Mouse (Mus musculus) gastrocnemius, adult 2 months (tissue): ENCODE measurements around the gene Pld6. TPM values are rescaled to one million over a fixed set of nuclear protein-coding genes. Genes with fewer than 3 reads are reported as not detected.

Source experiments
- DNase-seq: peaks from one replicate; pipeline ENCODE4 v3.0.0; 2022
- H3K27ac ChIP-seq: fragments of 200-600 bp; 2 replicates; pipeline ENCODE4 v1.8.1; 2022; ENCODE audit warnings: mild to moderate bottlenecking
- H3K4me3 ChIP-seq: fragments of 200-600 bp; 2 replicates; pipeline ENCODE4 v1.8.1; 2022; ENCODE audit warnings: mild to moderate bottlenecking, moderate library complexity
- CTCF ChIP-seq: fragments of 200-600 bp; IDR thresholded peaks from 2 replicates; pipeline ENCODE4 v1.8.1; 2022; ENCODE audit warnings: antibody characterized with exemption, mild to moderate bottlenecking, moderate library complexity
- intact Hi-C: fragments of 180-260 bp; cut with DNase I; formaldehyde crosslinking; loops from one replicate; pipeline ENCODE4 v1.15.1; 2025
- total RNA-seq, 2 experiments: library from RNA; stranded (reverse); gene quantifications; 2 replicates each; pipeline ENCODE4 v1.2.3; 2021

Gene Pld6
- total RNA-seq, 2 experiments from 2014 or later = not detected

DNA sequence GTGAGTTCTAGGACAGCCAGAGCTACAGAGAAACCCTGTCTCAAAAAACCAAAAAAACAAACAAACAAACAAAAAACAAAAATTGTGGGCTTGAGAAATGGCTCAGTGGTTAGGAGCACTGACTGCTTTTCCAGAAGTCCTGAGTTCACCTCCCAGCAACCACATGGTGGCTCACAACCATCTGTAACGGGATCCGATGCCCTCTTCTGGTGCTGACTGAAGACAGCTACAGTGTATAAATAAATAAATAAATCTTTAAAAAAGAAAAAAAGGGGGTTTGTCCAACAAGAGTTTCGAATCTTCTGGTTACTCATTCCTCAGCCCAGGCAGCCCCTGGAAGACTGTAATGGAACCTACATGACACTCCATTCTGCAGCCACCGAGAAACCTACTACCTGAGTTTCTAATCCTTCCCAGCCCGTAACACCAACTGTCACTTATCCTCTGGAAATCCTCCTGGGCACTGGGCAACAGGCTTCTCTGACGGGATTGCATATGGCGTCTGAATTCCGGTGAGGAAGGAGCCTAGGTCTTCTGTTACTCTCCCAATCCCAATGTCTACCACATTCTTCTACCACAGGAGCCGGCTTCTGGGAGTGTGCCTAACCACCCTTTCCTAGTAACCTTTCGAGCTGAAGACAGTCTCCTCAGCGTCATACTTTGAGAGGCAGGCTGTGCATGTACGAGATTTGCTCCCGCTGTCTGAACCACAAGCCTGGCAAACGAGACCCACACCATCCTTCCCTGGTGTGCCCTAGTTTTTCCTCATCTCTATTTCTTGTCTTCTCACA lies 20.9 kb upstream of the Pld6 start:
- intact Hi-C loops = no loop called here
- H3K27ac ChIP-seq = peak overlapping the region; percentile 100
- 0 out of 2 replicates have a peak, but pooled peaks have one; percentile 9 for TF ChIP-seq CTCF
- peak overlapping the region; percentile 73 for H3K4me3 ChIP-seq
- DNase-seq = no peak

DNA sequence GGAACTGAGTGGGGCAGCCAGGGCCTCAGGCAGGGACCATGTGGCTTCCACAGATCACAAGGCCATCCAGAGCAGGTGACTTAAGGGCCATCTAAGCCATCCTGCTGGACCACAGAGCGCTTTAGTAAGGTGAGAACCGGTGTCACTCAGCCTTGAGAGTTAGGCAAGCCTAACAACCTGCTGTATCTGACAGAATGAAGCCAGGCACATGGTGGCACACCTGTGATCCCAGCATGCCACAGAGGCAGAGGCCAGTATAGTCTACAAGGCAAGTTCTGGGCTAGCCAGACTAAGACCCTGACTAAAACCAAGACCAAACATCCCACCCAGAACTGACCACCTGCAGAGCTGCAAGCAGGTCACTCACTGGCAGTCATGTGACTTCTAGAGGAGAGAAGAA lies 18.2 kb upstream of the Pld6 start:
- intact Hi-C loops = no loop called here
- H3K27ac ChIP-seq = peak overlapping the region; percentile 64
- TF ChIP-seq CTCF = no peak

GRCm38 (mm10) chr11:59805256-59805655 lies 17.8 kb upstream of the Pld6 start:
- TF ChIP-seq CTCF = no peak
- intact Hi-C loops = no loop called here
- no peak for DNase-seq
- Histone ChIP-seq H3K4me3 (peak overlapping the region; percentile 33), H3K27ac (peak overlapping the region; percentile 64)

More for the DNA sequence above, 18.2 kb upstream of the Pld6 start:
- no peak for DNase-seq
- H3K4me3 ChIP-seq = peak overlapping the region; percentile 73; the same call in 1 of the 2 replicates

DNA sequence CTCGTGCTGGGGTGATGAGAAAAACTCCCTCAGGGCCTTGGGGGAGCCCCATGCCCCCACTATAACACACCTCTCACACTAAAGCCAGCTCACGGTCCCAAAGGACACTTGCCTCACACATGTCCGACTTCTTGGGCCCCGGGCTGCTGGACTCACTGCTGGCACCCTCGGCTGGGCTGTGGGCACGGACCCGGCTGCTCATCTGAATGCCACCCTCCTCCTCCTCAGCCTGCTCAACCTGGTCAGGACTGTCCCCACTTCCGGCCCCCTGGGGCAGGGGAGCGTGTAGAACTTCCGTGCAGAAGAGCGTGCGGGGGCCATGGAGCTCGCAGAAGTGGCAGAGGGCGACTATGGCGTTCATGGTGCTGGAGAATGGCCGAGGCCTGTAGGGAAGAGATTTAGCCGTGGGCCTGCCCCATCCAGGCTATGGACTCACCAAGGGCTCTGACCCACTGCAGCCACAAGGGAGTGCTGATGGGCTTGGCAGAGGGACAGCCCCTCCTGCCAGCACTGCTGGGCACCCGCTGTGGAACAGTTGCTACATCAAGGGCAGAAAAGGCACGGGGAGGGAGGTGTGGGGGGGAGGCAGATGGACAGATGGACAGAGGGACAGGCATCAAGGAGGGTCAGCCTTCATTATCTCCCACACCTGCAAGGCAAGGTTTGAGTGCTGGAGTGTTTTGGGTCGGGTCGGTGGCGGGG lies 17.1 kb upstream of the Pld6 start:
- peak overlapping the region; percentile 69 for H3K27ac ChIP-seq
- intact Hi-C loops = no loop called here
- H3K4me3 ChIP-seq = peak overlapping the region; percentile 33
- peak; percentile 89 for DNase-seq
- TF ChIP-seq CTCF = peak; percentile 51

DNA sequence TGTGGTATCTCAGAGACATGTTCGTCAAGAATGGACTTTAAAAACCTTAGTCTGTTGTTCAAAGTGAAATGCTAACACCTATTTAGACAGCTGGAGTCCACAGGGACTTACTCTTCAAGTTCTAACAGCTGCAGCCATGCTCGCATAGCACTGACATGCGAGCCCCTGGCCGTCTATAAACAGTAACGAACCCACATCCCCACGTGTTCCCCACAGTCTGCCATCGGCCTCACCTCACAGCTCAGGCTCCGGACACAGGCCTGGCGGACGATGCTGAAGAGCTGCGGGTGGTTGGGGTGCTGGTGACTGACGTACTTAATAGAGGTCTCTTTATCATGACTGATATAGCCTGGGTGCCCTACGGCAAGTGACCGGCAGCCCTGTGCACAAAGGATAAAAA lies 16.1 kb upstream of the Pld6 start:
- intact Hi-C loops = no loop called here
- Histone ChIP-seq H3K27ac (peak overlapping the region; percentile 69), H3K4me3 (no peak overlapping the region; the same call in 1 of the 2 replicates)
- DNase-seq = peak; percentile 61
- no peak for TF ChIP-seq CTCF

DNA sequence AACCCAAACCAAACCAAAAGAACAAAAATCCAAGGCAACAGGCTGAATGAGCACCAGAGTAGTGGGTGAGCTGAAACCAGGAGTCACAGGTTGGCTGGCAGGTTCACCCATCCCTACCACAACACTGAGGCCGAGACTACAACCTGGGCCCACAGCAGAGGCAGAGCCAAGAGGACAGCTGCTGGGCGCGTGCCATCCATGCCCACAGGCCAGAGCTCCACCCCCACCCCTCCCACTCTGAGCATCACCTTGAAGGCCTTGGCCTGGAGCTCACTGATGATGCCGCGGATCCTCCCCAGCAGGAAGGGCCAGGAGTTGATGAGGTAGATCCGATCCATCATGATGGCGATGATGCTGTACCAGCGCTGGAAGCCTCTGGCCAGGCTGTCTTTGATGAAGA lies 14.4 kb upstream of the Pld6 start:
- Histone ChIP-seq H3K27ac (no peak overlapping the region), H3K4me3 (no peak overlapping the region)
- intact Hi-C loops = no loop called here
- no peak for TF ChIP-seq CTCF
- DNase-seq = no peak

DNA sequence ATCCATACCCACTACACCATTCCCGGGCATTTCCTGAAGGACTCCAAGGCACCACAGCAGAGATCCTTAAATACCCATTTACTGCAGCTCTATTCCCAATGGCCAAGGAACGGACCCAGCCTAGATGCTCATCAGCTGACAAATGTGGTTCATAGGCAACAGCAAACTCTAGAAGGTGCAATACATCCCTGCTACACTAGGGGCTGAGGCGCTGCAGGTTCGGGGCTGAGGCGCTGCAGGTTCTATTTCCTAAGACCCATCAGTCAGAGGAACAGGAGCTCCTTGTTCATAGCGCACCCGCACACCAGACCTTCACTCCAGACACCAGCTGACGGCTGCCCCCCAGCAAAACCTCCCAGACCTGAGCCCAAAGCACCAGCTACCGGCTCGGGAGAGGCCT lies 13.0 kb upstream of the Pld6 start:
- no peak for DNase-seq
- H3K27ac ChIP-seq = no peak overlapping the region
- H3K4me3 ChIP-seq = no peak overlapping the region
- intact Hi-C loops = no loop called here
- TF ChIP-seq CTCF = no peak; the same call in 1 of the 2 replicates

- intact Hi-C loops = no loop called here
- no peak for TF ChIP-seq CTCF
- no peak overlapping the region for H3K27ac ChIP-seq
These were observed 5.9 kb upstream of the Pld6 start for GRCm38 (mm10) chr11:59793390-59793789.

DNA sequence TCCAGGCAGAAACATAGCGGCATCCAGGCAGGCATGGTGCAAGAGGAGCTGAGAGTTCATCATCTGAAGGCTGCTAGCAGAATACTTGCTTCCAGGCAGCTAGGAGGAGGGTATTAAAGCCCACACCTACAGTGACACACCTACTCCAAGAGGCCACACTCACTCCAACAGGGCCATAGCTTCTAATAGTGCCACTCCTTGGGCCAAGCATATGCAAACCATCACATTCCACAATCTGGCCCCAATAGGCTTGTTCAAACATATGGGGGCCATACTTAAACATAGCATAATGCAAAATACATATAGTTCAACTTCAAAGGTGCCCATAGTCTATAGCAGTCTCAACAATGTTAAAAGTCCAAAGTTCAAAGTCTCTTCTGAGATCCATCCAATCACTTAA lies 1.9 kb upstream of the Pld6 start:
- DNase-seq = no peak
- TF ChIP-seq CTCF = no peak
- Histone ChIP-seq H3K27ac (no peak overlapping the region), H3K4me3 (no peak overlapping the region)
- intact Hi-C loops = no loop called here

More at GRCm38 (mm10) chr11:59793390-59793789, 5.9 kb upstream of the Pld6 start:
- no peak for DNase-seq
- no peak overlapping the region for H3K4me3 ChIP-seq

- TF ChIP-seq CTCF = no peak
- DNase-seq = no peak
- H3K4me3 ChIP-seq = peak overlapping the region; percentile 68
- intact Hi-C loops = no loop called here
- no peak overlapping the region for H3K27ac ChIP-seq
These were observed 824 bp downstream of the Pld6 start for GRCm38 (mm10) chr11:59786444-59787198.

- Histone ChIP-seq H3K27ac (no peak overlapping the region), H3K4me3 (no peak overlapping the region)
- DNase-seq = no peak
- no peak for TF ChIP-seq CTCF
- intact Hi-C loops = no loop called here
These were observed 3.9 kb downstream of the Pld6 start for GRCm38 (mm10) chr11:59783591-59783990.

GRCm38 (mm10) chr11:59782091-59782590 lies 5.3 kb downstream of the Pld6 start:
- no peak overlapping the region for H3K4me3 ChIP-seq
- intact Hi-C loops = no loop called here
- no peak for TF ChIP-seq CTCF

DNA sequence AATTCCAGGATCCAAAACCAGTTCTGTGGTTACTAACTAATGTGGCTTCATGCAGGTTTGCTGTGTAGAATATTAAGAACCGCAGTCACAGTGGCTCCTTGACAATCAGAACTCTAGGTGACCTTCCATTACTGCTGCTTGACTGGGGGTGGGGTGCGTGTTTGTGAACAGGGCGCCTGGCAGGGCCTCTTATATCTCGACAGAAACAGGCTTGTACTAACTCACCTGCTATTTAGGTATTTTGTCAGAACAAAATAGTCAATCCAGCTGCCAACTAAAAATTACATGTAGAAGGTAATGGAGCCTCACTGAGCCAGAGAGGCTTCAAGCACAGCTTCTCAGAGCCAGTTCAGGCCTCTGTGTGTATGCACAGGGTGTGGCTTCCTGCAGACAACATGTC lies 7.2 kb downstream of the Pld6 start:
- DNase-seq = no peak
- Histone ChIP-seq H3K27ac (no peak overlapping the region), H3K4me3 (no peak overlapping the region)
- intact Hi-C loops = no loop called here
- no peak for TF ChIP-seq CTCF

More at GRCm38 (mm10) chr11:59782091-59782590, 5.3 kb downstream of the Pld6 start:
- no peak for DNase-seq
- H3K27ac ChIP-seq = no peak overlapping the region
